Mouse (Mus musculus) heart, adult 2 months (tissue): ENCODE data around the gene Rps6ka5. TPM values are rescaled to one million over a fixed set of nuclear protein-coding genes. Genes with fewer than 3 reads are reported as not detected.
A peak's percentile ranks its signal among the peaks of the same experiment; 100 is the strongest.

Experiments used
- DNase-seq, 2 experiments: peaks; one replicate each; pipeline ENCODE4 v3.0.0; 2021
- H3K27ac ChIP-seq: fragments of 200-600 bp; 2 replicates; pipeline ENCODE4 v1.8.1; 2022
- H3K27me3 ChIP-seq: fragments of 200-500 bp; 2 replicates; pipeline ENCODE4 v1.6.1; 2012; ENCODE audit warnings: mild to moderate bottlenecking, low read length, inconsistent platforms, mixed read lengths; ENCODE audit not compliant: control insufficient read depth, insufficient read depth
- H3K36me3 ChIP-seq: fragments of 200-500 bp; 2 replicates; pipeline ENCODE4 v1.6.1; 2012; ENCODE audit warnings: low read length, inconsistent platforms; ENCODE audit not compliant: control insufficient read depth, insufficient read depth
- H3K4me1 ChIP-seq: fragments of 200-500 bp; 2 replicates; pipeline ENCODE4 v1.6.1; 2011; ENCODE audit warnings: low read length; ENCODE audit not compliant: control insufficient read depth, insufficient read depth
- H3K4me3 ChIP-seq: fragments of 200-600 bp; 2 replicates; pipeline ENCODE4 v1.8.1; 2022
- H3K79me2 ChIP-seq: fragments of 200-500 bp; replicated peaks from 2 replicates; pipeline ENCODE4 v1.6.1; 2012; ENCODE audit warnings: mild to moderate bottlenecking, inconsistent platforms, low read length, moderate library complexity, mixed read lengths; ENCODE audit not compliant: control insufficient read depth, insufficient read depth
- H3K9ac ChIP-seq: fragments of 200-500 bp; 2 replicates; pipeline ENCODE4 v1.6.1; 2012; ENCODE audit warnings: low read depth, mild to moderate bottlenecking, control low read depth, inconsistent platforms, low read length, mixed read lengths
- CTCF ChIP-seq: fragments of 200-600 bp; IDR thresholded peaks from 2 replicates; pipeline ENCODE4 v1.8.1; 2022; ENCODE audit warnings: antibody characterized with exemption, mild to moderate bottlenecking, moderate library complexity
- EP300 ChIP-seq: fragments of 200-500 bp; IDR thresholded peaks from 2 replicates; pipeline ENCODE4 v1.6.1; 2011; ENCODE audit warnings: low read depth, low read length, control low read depth; ENCODE audit not compliant: insufficient read depth
- POLR2A ChIP-seq: fragments of 200-500 bp; IDR thresholded peaks from 2 replicates; pipeline ENCODE4 v1.6.1; 2011; ENCODE audit warnings: mild to moderate bottlenecking, low read depth, low read length, control low read depth; ENCODE audit not compliant: insufficient read depth
- WGBS: fragments of 180-500 bp; shearing (Covaris S2); methylation state at CpG from one replicate; pipeline ENCODE4 v1.1.7; 2018; 5-methylcytosine and 5-hydroxymethylcytosine counted together
- intact Hi-C: fragments of 180-260 bp; cut with DNase I; formaldehyde crosslinking; loops from one replicate; pipeline ENCODE4 v1.15.1; 2025
- polyA plus RNA-seq: library from polyadenylated mRNA; depleted of rRNA; stranded (reverse); fragments of >200 nt; gene quantifications from 2 replicates; pipeline ENCODE4 v1.2.3, GENCODE M21; 2012
- total RNA-seq, 2 experiments: library from RNA; stranded (reverse); gene quantifications; 2 replicates each; pipeline ENCODE4 v1.2.3; 2021

Gene Rps6ka5
- total and polyA plus RNA-seq, 3 experiments = 2.1 to 13.5 (median 10.8) TPM

DNA sequence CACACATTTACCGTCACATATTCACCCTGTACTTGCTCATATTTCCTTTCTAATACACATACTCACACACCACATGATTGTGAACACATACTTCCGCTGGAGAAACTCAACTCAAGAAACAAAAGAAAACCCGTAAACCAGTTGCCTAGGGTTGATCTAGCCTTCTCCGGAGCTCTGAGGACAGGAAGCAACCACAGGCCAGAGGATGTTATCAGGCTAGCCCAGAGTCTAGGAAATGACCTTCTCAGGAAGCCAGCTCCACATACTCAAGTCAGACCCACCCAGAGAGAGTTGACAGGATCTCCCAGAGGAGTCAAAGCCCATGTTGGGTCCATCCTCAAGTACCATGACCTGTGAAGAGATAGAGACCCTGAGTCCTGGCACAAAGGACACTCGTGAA is 218.1 kb downstream of the Rps6ka5 start:
- Histone ChIP-seq H3K4me1 (peaks cover 22% of the 10 kb centered on the region), H3K36me3 (no peaks in the 10 kb centered on the region; the same call in 1 of the 2 replicates), H3K4me3 (no peak overlapping the region), H3K9ac (no peak overlapping the region), H3K79me2 (peaks cover 13% of the 10 kb centered on the region), H3K27ac (peak overlapping the region; percentile 67), H3K27me3 (no peaks in the 10 kb centered on the region)
- DNase-seq = peak; percentile 20 to 43
- intact Hi-C loops = no loop called here
- TF ChIP-seq CTCF (no peak), EP300 (0 out of 2 replicates have a peak, but pooled peaks have one; percentile 60)
- 41% methylated on average over 5 of the region's 5 CpGs for WGBS

DNA sequence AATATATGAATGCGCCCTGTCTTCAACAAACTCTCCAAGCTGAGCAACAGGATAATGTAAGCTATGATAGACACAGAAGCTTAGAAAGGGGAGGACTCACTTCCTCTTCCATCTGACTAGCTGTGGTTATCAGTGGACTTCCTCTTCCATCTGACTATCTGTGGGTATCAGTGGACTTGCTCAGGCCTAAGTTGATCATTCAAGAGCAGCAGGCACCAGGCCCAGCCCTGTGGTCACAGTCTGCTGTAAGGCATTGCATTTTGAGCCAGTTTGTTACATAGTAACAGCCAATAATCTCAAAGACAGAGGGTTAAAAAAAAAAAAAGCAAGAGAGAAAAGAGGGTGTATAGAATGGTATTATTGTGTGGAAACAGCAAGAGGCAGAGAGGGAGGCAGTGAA is 221.3 kb downstream of the Rps6ka5 start:
- no peak for DNase-seq
- H3K4me1 ChIP-seq = peaks cover 22% of the 10 kb centered on the region
- H3K9ac ChIP-seq = no peak overlapping the region
- peaks cover 4% of the 10 kb centered on the region for H3K79me2 ChIP-seq
- no peaks in the 10 kb centered on the region for H3K27me3 ChIP-seq
- peaks cover 5% of the 10 kb centered on the region; the same call in 1 of the 2 replicates for H3K36me3 ChIP-seq
- no peak overlapping the region for H3K27ac ChIP-seq
- intact Hi-C loops = no loop called here
- H3K4me3 ChIP-seq = no peak overlapping the region
- WGBS = 94% methylated on average over 1 of the region's 1 CpGs
- TF ChIP-seq EP300 (no peak), CTCF (no peak), POLR2A (no peak)

DNA sequence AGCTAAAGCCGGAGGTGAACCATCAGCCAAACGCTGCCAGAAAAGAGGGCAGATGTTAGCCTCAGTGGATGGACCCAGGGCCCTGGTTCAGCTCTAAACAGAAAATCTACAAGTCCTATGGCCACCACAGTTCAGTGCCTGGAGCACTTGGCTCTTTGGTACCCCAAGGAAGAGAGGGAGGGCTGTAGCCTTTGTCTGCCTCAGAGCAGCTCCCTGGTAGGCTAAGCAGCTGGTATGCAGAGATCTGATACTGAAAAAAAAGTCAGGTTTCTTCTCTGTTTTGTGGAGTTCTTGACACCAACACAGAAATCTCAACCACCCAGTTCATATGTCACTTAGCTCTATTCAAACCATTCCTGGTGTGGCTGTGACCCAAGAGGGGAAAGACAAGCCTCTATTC is 222.2 kb downstream of the Rps6ka5 start:
- DNase-seq = no peak
- Histone ChIP-seq H3K27ac (no peak overlapping the region), H3K9ac (no peak overlapping the region), H3K36me3 (peaks cover 5% of the 10 kb centered on the region; the same call in 1 of the 2 replicates), H3K27me3 (no peaks in the 10 kb centered on the region), H3K4me3 (no peak overlapping the region), H3K4me1 (peaks cover 17% of the 10 kb centered on the region), H3K79me2 (peaks cover 5% of the 10 kb centered on the region)
- TF ChIP-seq CTCF = no peak
- TF ChIP-seq EP300 = no peak
- no peak for TF ChIP-seq POLR2A
- intact Hi-C loops = no loop called here
- 85% methylated on average over 2 of the region's 2 CpGs for WGBS

DNA sequence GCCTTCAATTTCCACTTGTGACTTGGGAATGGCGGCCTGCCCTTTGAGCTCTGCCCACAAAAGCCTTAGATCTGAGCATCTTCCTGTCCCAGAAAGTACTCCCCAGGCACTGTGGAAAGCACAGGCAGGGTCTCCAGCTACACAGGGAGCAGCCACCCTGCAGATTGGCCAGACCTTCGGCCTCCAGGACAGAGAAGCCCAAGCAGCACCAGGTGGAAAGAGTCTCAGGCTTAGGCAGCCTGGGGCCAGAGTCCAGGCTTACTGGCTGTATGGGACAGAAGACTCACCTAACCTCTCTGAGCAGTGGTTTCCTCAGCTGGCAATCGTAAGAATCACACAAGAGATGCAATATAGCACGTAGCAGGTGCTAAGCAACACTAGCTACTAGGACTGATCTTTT is 223.1 kb downstream of the Rps6ka5 start:
- Histone ChIP-seq H3K79me2 (peaks cover 5% of the 10 kb centered on the region), H3K27ac (peak overlapping the region; percentile 28), H3K9ac (no peak overlapping the region), H3K36me3 (peaks cover 5% of the 10 kb centered on the region; the same call in 1 of the 2 replicates), H3K4me1 (peaks cover 17% of the 10 kb centered on the region), H3K4me3 (no peak overlapping the region), H3K27me3 (no peaks in the 10 kb centered on the region)
- DNase-seq = no peak
- 78% methylated on average over 4 of the region's 4 CpGs for WGBS
- intact Hi-C loops = no loop called here
- TF ChIP-seq CTCF (no peak), POLR2A (no peak), EP300 (no peak)

DNA sequence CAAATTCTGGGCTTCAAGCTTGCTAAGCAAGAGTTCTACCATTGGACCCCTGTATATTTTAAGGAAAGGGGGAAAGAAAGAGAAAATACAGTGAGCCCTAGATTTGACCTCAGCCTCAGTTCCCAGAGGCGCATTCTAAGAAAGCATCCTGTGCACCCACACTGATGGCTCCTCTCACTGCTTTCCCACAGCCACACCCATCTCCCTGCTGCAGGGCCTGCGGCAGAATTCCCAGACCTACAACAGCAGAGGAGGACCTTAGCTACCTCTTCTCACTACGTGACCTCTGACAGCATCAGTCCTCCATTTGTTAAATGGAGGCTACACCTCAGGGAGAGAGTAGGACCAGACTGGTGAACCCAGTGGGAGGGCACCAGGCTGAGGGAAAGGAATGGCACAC is 224.2 kb downstream of the Rps6ka5 start:
- WGBS = 40% methylated on average over 3 of the region's 3 CpGs
- TF ChIP-seq CTCF (no peak), POLR2A (no peak), EP300 (no peak)
- H3K27ac ChIP-seq = no peak overlapping the region; the same call in 1 of the 2 replicates

DNA sequence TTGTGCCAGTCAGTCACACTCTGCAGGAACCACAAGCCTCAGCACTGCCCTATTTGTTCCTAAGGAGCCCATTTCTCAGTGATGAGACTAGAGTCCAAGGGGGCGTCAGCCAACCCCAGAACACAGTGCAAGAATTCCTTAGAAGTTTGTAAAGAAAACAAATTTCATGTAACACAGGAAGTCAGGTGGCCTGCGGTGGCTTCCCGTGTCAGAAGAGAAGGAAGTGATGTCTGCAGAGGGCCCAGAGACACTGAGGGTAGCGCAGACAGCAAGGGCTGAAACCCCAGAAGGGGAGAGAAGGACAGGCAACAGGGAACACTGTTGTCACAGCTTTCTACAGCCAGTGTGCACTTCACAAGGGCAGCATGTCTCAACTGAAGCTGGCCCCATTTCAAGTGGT is 225.5 kb downstream of the Rps6ka5 start:
- H3K36me3 ChIP-seq = peaks cover 5% of the 10 kb centered on the region; the same call in 1 of the 2 replicates
- peaks cover 4% of the 10 kb centered on the region for H3K79me2 ChIP-seq
- TF ChIP-seq CTCF (no peak), EP300 (no peak), POLR2A (no peak)
- H3K4me1 ChIP-seq = peaks cover 16% of the 10 kb centered on the region
- H3K27me3 ChIP-seq = no peaks in the 10 kb centered on the region
- H3K4me3 ChIP-seq = no peak overlapping the region
- 46% methylated on average over 4 of the region's 4 CpGs for WGBS
- DNase-seq = no peak
- H3K27ac ChIP-seq = no peak overlapping the region
- H3K9ac ChIP-seq = no peak overlapping the region
- intact Hi-C loops = no loop called here

More for the DNA sequence above, 224.2 kb downstream of the Rps6ka5 start:
- 0 out of 2 replicates have a peak overlapping the region, but pooled peaks have one; percentile 5 for H3K9ac ChIP-seq
- H3K4me3 ChIP-seq = no peak overlapping the region
- H3K27me3 ChIP-seq = no peaks in the 10 kb centered on the region
- no peak for DNase-seq
- peaks cover 4% of the 10 kb centered on the region for H3K79me2 ChIP-seq
- intact Hi-C loops = no loop called here
- peaks cover 16% of the 10 kb centered on the region for H3K4me1 ChIP-seq
- H3K36me3 ChIP-seq = peaks cover 5% of the 10 kb centered on the region; the same call in 1 of the 2 replicates
